Mouse (Mus musculus) frontal cortex, adult (tissue): ENCODE results near the gene Trpm2.
A peak's percentile ranks its signal among the peaks of the same experiment; 100 is the strongest.
"Not testable (repeated sequence)": the region's sequence is repeated elsewhere in the genome, so short reads cannot be mapped to it uniquely, and the experiment has no call there.

Experiments used
- ATAC-seq: cut with Nextera tagmentation; 2 replicates; pipeline ENCODE4 v1.9.2; 2017; ENCODE audit warnings: mild to moderate bottlenecking, moderate library complexity, mixed read lengths; ENCODE audit not compliant: low TSS enrichment

Trpm2 gene

DNA sequence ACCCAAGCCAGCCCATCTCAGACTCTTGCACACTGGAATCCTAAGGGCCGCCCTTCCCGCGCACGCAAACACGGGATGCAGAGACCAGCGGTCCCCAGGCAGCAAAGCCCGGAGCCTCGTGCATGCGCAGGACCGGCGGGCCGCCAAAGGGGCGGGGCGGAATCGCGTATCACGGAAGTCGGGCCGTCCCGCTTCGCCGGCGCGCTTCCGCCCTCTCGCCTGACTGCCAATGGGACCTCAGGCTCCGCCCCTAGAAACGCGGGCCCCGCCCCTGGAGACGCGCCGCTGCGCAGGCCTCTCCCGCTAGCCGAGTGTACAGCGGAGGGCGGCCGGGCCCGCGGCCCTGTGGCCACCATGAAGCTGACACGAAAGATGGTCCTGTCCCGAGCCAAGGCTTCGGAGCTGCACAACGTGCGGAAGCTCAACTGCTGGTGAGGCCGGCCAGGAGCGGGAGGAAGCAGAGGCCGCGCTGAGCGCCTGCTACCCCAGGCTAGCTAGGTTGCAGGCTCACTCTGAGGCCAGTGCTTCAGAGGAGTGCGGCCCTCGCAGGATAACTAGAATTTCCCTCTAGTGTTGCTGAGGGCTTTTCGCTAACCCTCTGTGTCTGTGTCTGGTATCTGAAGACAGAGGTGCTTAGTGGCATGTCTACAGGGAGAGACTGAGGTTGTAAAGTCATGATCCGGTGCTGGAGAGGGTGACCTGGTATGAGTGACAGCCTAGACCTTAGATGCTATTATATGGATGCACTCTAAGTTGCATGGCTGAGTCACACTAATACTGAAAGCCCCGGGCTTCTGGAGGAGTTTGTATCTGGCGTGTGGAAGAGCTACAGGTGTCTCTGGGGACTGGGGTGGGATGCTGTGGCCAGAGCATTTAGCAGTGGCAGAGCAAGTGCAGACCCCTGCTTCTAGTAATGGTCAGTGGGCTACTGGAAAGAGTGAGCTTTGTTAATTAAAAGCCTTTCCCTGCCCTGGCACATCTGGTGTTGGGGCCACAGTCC, 8.3 kb upstream of the Trpm2 start, which contains the start of gene 1810043G02Rik:
Gene 1810043G02Rik, plus strand, starts transcription at position 174 of the 1,000 bp plus-strand sequence.
- peak; percentile 95 for ATAC-seq

DNA sequence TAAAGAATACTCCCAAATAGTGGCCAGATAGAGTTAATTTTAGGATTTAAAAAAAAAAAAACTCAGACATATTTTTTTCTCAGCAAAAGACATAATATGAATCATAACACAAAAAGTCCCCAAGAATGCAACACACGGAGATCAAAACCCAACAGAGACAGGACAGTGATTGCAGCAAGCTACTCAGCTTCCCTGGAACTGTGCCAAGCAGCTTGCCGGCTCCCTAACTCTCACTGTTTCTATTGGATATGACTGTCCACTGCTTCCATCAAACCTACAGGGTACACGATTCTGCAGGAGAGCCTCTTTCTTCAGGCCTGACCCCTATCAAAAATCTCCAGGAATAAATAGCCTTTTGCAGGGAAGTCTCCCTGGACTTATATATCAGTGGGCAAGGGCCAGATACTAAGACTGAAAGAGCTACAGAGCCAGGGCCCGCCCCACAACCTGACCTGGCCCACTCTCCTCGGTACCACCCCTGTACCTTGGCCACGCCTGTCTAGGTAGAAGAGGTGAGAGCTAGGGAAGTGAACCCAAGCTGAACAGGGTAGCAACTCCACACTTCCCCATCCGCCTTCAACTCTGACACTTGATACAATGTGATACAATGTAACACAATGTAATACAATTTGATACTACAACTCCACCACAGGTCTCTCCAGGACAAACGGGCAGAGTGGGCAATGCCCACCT, 6.2 kb upstream of the Trpm2 start:
- ATAC-seq: no peak

- no peak for ATAC-seq
These were observed 5.3 kb upstream of the Trpm2 start for GRCm38 (mm10) chr10:77975653-77976052.

- ATAC-seq: no peak
These were observed 4.4 kb upstream of the Trpm2 start for GRCm38 (mm10) chr10:77974811-77975210.

DNA sequence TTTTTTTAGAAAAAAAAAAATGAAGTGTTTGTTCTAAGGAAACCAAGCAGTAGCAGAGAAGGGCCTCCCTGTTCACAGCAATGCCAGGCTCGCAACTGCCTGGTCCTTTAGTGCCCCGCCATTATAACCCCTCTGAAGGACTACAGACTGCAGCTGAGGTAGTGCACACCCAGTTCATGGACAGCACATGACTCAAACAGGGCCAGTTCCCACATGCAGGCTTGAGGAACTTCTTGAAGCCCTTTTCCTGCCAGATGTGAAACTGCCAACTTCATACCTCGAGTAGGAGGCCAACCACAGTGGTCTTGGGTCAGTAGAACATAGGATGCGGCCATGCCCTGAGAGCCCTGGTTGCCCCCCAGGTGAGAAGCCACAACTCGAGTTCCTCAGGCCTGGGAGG, 4.0 kb upstream of the Trpm2 start:
- no peak for ATAC-seq

GRCm38 (mm10) chr10:77971709-77972553, 1.6 kb upstream of the Trpm2 start:
- ATAC-seq: no peak

DNA sequence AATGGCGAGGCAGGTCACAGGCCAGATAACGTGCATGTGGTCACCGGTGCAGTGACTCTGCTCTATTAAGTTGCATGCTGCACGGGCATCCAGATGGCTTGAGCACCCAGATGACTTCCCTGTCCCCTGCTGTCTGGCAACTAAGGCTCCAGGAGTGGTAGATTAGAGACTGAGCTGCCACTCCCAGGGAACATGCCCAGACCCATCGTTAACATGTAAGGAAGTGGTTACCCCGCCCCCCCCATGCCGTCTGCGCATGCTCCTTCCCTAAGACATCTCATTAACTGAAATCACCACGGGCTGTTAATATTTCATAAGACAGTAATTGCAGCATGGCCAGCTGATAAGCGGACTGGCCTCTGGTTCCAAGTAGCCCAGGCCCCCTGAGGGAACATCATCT, 828 bp upstream of the Trpm2 start:
- ATAC-seq: no peak

DNA sequence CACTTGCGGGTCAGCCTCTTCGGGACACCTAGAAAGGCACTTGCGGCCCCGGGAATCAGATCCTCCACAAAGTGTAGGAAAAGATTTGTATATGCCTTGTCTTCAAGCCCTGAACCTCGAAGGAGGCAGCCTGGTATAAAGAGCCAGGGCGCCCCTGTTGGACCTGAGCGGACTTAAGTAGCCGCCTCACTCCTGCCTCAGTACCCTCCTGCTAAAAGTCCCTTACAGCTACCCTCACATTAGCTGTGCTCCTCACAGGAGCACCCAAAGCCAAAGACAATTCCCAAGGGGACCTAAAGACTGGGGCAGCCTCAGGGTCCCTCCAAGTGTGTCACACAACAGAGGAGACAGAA, 414 bp downstream of the Trpm2 start:
- ATAC-seq: peak; percentile 46; the same call in 1 of the 2 replicates

DNA sequence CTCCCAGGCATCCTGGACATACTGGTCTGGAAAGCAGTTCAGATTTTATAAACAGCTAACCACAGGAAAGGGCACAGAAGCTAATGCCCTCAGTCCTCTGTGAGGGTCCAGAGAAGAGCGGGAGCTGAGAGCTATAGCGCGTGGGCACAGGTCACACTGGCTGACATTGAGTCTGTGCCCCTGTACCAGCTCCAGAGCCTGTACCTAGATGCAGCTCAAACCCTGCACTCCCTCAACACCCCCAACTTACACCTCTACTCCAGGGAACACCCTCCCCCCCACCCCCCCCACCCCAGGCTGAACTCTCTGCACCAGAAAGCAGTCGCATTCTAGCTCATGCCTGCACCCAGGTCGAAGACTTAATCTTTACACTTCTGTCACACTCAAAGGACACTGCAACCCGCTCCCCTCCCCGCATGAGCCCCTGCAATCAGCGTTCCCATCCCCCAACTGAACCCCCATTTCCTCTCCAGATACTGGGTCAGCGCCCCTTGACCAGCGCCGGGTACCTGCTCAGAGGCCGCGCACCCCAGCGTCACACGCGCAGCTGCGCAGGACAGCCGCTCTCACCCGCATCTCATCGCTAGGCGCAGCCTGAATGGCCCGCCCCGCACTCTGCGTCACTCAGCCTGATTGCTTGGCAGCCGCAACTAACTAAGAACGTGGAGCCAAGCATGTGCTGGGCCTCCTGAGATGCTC, 940 bp downstream of the Trpm2 start:
- peak; percentile 94 for ATAC-seq

DNA sequence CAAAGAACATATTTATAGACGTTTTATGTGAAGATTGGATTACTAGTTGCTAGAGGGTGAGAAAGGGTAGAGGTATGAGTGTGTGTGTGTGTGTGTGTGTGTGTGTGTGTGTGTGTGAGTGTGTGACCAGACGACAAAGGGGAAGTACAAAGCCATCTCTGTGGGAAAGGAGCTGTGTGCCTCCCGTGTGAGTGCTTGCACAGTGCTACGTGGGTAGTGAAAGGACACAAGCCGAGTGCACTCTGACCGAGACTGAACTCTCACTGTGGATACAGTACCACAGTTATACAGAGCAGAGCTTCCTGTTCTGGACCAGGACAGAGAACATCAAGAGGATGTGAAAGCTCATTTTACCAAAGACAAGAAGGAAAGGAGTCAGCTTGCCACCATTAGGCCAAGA, 6.4 kb downstream of the Trpm2 start:
- ATAC-seq: no peak

DNA sequence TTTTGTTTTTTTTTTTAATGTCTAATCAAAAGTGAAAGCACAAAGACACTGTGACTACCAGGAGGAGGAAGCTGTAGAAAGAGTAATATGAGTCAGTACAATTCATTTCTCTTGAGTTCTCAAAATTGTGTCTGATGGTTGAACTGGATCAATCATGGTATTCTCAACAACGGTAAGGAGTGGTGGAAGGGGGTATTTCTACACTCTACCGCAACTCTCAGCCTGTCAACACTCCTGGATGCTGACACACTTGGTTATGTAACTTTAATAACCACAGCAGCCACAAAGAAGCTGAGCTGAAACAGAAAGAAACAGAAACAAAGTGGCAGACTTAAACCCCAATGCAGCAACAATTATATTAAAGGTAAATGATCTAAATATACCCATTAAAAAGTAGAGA, 7.6 kb downstream of the Trpm2 start:
- ATAC-seq: no peak

DNA sequence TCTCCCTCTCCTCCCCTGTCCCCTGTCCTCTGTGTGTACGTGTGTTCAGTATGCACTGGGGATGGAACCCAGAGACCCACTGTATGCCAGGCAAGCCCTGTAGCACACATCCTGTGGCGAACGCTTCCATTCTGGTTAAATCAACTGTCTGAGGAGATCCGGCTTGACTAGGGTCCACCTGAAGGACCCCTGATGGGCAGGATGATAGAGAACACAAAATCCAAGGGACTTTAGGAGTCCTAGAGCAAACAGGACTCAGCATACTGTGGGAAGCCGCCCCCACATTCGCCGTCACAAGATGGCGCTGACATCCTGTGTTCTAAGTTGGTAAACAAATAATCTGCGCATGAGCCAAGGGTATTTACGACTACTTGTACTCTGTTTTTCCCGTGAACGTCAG, 19.9 kb downstream of the Trpm2 start:
- not testable (repeated sequence) for ATAC-seq

DNA sequence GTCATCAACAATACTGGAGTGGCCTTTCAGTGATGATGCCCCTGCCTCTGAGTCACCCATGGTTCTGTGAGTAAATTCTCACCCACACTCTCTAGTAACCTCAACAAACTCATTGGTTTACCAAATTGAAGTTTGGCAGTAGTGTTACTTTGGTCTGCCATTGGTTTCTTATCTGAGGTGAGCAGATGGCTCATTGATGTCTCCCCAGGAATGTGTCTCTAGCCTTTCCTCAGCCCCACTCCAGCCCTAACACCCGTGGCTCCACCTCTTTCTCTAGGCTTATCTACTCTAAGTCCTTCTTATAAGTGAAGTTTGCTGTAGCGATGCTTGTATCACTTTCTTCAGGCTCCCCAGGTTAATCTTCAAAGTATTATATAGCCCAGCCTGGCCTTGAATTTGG, 30.7 kb downstream of the Trpm2 start:
- ATAC-seq: no peak

DNA sequence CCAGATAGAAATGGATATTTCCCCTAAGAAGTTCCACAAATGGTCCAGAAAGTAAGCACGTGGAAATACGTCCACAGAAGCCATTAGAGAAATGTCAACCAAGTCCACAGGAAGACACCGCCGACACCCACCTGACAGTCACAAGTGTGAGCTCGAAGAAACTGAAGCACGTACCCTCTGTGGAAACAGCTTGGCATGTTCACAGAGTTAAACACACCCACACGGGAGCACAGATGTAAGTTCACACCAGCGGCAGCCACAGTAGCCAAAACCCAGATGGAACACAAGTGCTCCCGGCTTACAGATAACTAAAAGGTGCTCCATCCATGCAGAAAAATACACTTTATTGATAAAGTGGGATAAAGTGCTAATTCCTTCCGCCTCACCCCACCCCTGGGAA, 43.0 kb downstream of the Trpm2 start:
- peak; percentile 53; the same call in 1 of the 2 replicates for ATAC-seq

GRCm38 (mm10) chr10:77926140-77926539, 44.2 kb downstream of the Trpm2 start:
- no peak for ATAC-seq

DNA sequence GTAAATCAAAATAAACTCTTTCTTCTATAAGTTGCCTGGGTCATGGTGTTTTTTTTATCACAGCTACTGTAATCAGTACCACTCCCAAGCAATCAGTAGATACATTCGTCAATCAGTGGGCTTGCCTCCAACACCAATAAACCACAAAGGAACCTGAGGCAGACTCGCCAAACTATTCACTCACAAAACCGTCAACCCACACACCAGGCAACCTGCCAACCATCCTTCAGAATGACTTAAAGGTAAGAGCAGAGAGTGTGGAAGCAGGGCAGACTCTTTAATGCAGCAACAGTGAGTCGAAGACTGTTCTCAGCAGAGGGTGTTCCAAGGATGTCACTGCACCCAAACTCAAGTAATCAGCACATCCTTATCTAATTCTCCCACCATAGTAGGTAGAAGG, 47.7 kb downstream of the Trpm2 start:
- ATAC-seq: no peak

GRCm38 (mm10) chr10:77921009-77921408, 49.4 kb downstream of the Trpm2 start:
- ATAC-seq: peak; percentile 79

DNA sequence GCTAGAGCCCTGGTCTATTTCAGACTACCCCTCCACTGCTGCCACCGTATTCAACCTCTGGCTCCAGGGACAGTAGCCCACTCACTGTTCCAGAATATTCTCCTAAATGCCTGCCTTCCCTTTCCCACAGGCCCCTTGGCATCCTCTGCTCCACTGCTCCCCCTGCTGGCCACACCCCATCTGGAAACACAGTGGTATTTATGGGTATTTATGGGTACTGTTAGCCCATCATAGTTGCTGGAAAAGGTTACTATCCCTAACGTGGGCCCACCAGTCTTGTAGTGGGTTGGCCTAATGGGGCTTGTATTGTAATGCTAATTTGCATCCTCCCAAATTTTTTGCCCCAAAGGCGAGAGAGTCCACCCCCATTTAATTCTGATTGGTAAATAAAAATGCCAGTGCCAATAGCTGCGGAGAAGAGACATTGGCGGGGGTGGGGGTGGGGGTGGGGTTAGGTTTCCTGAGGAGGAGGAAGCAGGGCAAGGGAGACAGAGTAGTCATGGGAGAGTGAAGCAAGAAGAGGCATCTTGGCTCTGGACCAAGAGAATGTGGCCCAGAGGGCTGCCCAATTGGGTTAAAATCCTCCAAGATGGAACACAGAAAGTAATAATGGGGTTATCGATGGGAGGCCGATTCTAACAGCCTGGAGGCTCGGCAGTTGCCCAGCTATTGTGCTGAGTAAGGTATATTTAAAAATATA, 53.6 kb downstream of the Trpm2 start:
- ATAC-seq: 0 out of 2 replicates have a peak, but pooled peaks have one; percentile 24

DNA sequence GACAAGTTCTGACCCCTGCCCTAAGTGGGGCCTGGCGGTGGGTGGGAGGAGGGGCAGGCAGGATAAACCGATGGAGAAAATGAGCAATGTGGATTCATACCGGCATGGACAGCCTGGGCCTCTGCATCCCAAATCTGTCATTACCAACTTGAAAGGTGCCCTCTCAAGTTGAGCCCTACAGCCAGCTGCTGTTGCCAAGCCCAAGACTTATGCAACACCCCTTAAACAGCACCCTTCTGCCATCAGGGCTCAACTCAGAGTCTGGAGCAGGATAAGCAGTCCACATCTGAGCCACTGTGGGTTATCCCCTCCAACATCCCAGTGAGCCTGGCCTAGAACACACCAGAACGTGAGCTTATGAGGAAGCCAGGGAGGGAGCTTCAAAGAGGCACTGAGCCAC, 57.1 kb downstream of the Trpm2 start:
- ATAC-seq: no peak

GRCm38 (mm10) chr10:77912605-77913004, 57.8 kb downstream of the Trpm2 start:
- ATAC-seq: peak; percentile 67
